Mouse (Mus musculus) intestine, embryonic 16.5 days (tissue): ENCODE measurements at regions not wholly inside any gene's neighbourhood (a gene's known extent, or its start where the extent isn't known, plus 50 kb on each side); places are given as distances from the start of the nearest gene placed in this dataset. TPM values are rescaled to one million over a fixed set of nuclear protein-coding genes. Genes with fewer than 3 reads are reported as not detected.

Experiments used
- ATAC-seq: fragments of 200-750 bp; cut with Nextera tagmentation; 2 replicates; pipeline ENCODE4 v1.8.0; 2017; ENCODE audit warnings: moderate TSS enrichment, moderate library complexity
- H3K27ac ChIP-seq: fragments of 300-500 bp; sonication (generic); 2 replicates; pipeline ENCODE4 v1.5.1; 2014; ENCODE audit warnings: mild to moderate bottlenecking, low read length
- H3K27me3 ChIP-seq: fragments of 300-500 bp; sonication (generic); replicated peaks from 2 replicates; pipeline ENCODE4 v1.6.1; 2014; ENCODE audit warnings: low read length, control low read depth, mixed read lengths; ENCODE audit not compliant: control insufficient read depth, insufficient read depth
- H3K36me3 ChIP-seq: fragments of 300-500 bp; sonication (generic); 2 replicates; pipeline ENCODE4 v1.6.1; 2014; ENCODE audit warnings: low read length, control low read depth; ENCODE audit not compliant: control insufficient read depth, insufficient read depth
- H3K4me1 ChIP-seq: fragments of 300-500 bp; sonication (generic); 2 replicates; pipeline ENCODE4 v1.6.1; 2014; ENCODE audit warnings: low read length, control low read depth, mixed read lengths; ENCODE audit not compliant: control insufficient read depth, insufficient read depth
- H3K4me2 ChIP-seq: fragments of 300-500 bp; sonication (generic); 2 replicates; pipeline ENCODE4 v1.6.1; 2014; ENCODE audit warnings: low read depth, low read length, control low read depth
- H3K4me3 ChIP-seq: fragments of 300-500 bp; sonication (generic); 2 replicates; pipeline ENCODE4 v1.5.1; 2014; ENCODE audit warnings: mild to moderate bottlenecking, low read length
- H3K9ac ChIP-seq: fragments of 300-500 bp; sonication (generic); 2 replicates; pipeline ENCODE4 v1.6.1; 2014; ENCODE audit warnings: low read depth, low read length
- H3K9me3 ChIP-seq: fragments of 300-500 bp; sonication (generic); 2 replicates; pipeline ENCODE4 v1.6.1; 2016; ENCODE audit warnings: low read length, control low read depth; ENCODE audit not compliant: control insufficient read depth
- WGBS: fragments of 180-500 bp; shearing (Covaris S2); extraction: QIAGEN DNeasy Blood & Tissue Kit; methylation state at CpG from one replicate; pipeline ENCODE4 v1.1.7; 2014; 5-methylcytosine and 5-hydroxymethylcytosine counted together
- microRNA-seq: library from miRNA; unstranded; fragments of <30 nt; microRNA quantifications from one replicate; pipeline ENCODE4, GENCODE M21; 2016

- Histone ChIP-seq H3K4me3 (no peak overlapping the region), H3K4me1 (no peaks in the 10 kb centered on the region), H3K4me2 (no peak overlapping the region), H3K36me3 (no peaks in the 10 kb centered on the region), H3K9me3 (no peaks in the 10 kb centered on the region), H3K27ac (no peak overlapping the region), H3K27me3 (no peaks in the 10 kb centered on the region), H3K9ac (no peak overlapping the region)
- 66% methylated on average over 3 of the region's 3 CpGs for WGBS
- ATAC-seq: no peak
These were observed 190.5 kb upstream of the Rgs18 start for GRCm38 (mm10) chr1:144965736-144966135.

DNA sequence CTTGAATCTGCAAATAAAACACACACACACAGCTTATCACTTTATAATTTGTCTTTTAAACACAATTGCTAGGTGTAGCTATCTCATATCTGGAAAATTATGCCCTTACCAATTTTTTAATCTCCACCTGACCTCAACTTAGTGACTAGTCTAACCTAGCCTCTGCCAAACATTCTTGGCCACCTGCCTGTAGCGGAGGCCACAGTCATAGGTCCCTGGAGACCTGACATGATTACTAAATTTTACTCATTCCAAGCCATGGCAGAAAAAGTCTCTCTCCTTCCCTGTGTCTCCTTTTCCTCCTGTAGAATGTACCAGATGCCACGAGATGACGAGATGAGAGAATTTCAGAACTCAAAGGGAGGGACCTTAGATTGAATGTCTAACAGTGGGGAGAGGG lies 163.8 kb upstream of the Rgs18 start:
- Histone ChIP-seq H3K9ac (no peak overlapping the region), H3K36me3 (no peaks in the 10 kb centered on the region), H3K9me3 (no peaks in the 10 kb centered on the region), H3K4me2 (no peak overlapping the region), H3K27ac (no peak overlapping the region), H3K27me3 (no peaks in the 10 kb centered on the region), H3K4me3 (no peak overlapping the region), H3K4me1 (no peaks in the 10 kb centered on the region)
- ATAC-seq: no peak
- WGBS: 84% methylated on average over 3 of the region's 3 CpGs

DNA sequence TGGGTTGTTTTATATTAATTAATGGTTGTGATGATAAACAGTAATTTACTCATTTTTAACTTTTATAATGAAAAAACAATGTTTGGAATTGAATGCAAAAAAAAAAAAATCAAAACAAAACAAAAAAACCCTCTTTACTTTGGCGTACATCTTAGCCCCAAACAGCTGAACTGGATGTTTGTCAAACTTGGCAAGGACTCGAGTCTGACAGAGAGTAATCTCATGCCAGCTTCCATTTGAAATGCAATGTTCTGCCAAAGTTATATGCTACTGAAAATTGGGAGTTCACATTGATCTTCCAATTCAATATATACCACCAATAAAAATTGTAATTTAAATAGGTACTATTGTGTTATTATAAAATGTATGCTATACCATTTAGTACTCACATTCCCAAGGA lies 150.9 kb upstream of the Rgs18 start:
- no peak overlapping the region for H3K9ac ChIP-seq
- H3K4me2 ChIP-seq: no peak overlapping the region
- ATAC-seq: no peak
- no peak overlapping the region for H3K4me3 ChIP-seq
- H3K27me3 ChIP-seq: no peaks in the 10 kb centered on the region
- no peaks in the 10 kb centered on the region for H3K36me3 ChIP-seq
- WGBS: 83% methylated on average over 2 of the region's 2 CpGs
- H3K27ac ChIP-seq: no peak overlapping the region
- H3K4me1 ChIP-seq: no peaks in the 10 kb centered on the region
- no peaks in the 10 kb centered on the region for H3K9me3 ChIP-seq

DNA sequence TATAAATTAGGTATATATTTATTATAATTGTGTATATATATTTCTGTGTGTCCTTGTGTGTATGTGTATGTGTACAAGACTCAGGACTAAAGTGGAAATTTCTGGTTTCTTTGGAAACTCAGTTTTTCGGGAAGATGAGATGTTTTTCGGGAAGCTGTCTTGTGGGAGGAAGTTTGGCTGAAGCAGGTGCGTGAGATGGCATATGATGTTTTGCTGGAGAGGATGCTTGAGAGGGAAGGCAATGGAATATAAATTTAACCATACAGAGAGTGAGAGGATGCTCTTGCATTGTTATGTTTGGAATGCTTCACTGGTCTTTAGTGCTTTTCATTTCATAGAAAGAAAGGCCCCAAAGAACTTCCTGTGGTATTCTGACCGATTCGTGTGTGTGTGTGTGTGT lies 141.3 kb upstream of the Rgs18 start:
- no peaks in the 10 kb centered on the region for H3K36me3 ChIP-seq
- H3K4me1 ChIP-seq: no peaks in the 10 kb centered on the region
- WGBS: 87% methylated on average over 5 of the region's 5 CpGs
- H3K4me3 ChIP-seq: no peak overlapping the region
- no peaks in the 10 kb centered on the region for H3K27me3 ChIP-seq
- H3K9me3 ChIP-seq: no peaks in the 10 kb centered on the region
- H3K9ac ChIP-seq: no peak overlapping the region
- no peak overlapping the region for H3K27ac ChIP-seq
- ATAC-seq: no peak
- no peak overlapping the region for H3K4me2 ChIP-seq

DNA sequence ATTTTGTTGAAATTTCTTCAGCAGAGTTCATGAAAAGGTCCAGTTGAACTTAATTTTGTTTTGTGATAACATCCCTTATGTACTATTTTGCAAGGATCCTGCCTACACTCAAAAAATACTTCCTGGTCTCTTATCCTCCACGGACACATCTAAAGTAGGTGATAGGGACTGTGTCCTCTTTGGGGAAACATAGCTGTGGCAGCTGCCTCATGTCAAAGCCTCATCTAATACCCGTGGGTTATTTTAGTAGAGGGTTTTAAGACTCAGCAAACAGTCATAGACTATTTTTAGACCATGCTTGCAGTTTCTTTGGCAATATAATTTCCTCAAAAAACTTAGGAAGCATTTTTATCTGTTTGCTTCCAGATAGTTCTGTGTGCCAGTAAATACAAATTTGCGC lies 127.8 kb upstream of the Rgs18 start:
- Histone ChIP-seq H3K9me3 (no peaks in the 10 kb centered on the region; the same call in 1 of the 2 replicates), H3K27ac (no peak overlapping the region), H3K4me3 (no peak overlapping the region), H3K36me3 (no peaks in the 10 kb centered on the region), H3K9ac (no peak overlapping the region), H3K4me1 (no peaks in the 10 kb centered on the region), H3K27me3 (no peaks in the 10 kb centered on the region), H3K4me2 (no peak overlapping the region)
- WGBS: 49% methylated on average over 3 of the region's 3 CpGs
- no peak for ATAC-seq

DNA sequence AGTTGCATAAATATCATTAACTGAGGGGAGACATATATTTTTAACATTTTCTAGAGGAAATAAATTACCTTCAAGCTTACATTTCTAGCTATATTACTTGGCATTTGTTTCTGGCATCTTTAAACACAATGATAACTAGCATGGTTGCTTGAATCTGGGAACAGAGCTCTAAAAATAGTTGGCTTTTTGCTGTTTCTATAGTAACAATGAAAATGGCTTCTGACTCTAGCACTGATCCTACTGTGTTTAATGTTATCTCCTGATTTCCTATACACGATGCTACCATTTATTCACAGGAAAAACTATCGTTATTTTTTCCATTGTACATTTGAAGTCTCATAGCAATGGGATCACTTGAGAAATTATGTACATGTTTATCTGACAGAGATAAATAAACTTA lies 108.4 kb upstream of the Rgs18 start:
- Histone ChIP-seq H3K27me3 (no peaks in the 10 kb centered on the region), H3K4me2 (no peak overlapping the region), H3K4me1 (no peaks in the 10 kb centered on the region), H3K9me3 (no peaks in the 10 kb centered on the region), H3K9ac (no peak overlapping the region), H3K4me3 (no peak overlapping the region), H3K36me3 (no peaks in the 10 kb centered on the region), H3K27ac (no peak overlapping the region)
- ATAC-seq: no peak
- WGBS: 85% methylated on average over 2 of the region's 2 CpGs

DNA sequence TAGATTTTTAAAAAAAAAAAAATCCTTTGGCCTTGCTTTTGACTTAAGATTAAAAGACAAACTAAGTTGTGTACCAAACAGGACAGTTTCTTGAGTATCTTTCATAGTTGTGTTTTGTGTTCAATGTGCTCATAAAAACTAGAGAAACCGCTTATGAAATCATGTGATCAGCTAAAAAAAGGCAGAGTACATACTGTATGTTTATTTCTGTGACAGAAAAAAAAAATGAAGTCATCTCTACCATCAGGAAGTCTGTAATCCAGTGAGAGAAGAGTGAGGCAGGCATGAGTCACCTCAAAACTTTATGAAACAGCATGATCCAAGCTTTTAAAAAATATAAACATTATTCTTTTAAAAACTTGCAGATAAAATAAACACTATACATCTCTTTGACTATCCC lies 86.9 kb upstream of the Rgs18 start:
- WGBS: 42% methylated on average over 1 of the region's 1 CpGs
- Histone ChIP-seq H3K9me3 (no peaks in the 10 kb centered on the region), H3K4me2 (no peak overlapping the region), H3K36me3 (no peaks in the 10 kb centered on the region), H3K27me3 (no peaks in the 10 kb centered on the region), H3K27ac (no peak overlapping the region), H3K4me1 (no peaks in the 10 kb centered on the region), H3K4me3 (no peak overlapping the region), H3K9ac (no peak overlapping the region)
- ATAC-seq: no peak

Small RNA genes in the stretch of these regions (microRNA-seq; reads per million reads assigned to microRNA genes)
- gene Gm25708: not detected
